Comparison of ENCODE assay signal across 9 mouse cellular contexts in the genomic region with DNA sequence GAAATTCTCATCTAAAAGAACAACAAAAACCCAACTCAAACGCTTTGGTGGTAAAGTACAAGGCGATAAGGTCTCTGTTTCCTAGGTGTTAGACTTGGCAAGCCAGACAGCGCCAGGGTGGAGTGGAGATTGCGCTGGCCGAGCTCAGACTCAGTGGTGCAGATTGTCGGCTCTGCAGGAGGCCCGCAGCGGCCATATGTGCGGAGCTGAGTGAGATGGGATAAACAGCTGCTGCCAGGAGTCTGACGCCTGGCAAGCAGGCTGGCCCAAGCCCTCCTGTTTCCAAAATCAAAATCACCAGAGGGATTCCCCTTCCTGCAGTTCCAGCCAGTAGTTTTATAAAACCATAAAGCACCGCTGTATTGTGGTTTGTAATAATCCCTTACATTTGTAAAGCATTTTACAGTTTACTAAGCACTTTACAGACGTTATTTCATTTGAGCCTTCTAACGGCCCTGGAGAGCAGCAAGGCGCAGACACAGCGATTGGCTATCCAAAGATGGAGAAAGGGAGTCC. TPM values are rescaled to one million over a fixed set of nuclear protein-coding genes. Genes with fewer than 3 reads are reported as not detected.
A peak's percentile ranks its signal among the peaks of the same experiment; 100 is the strongest.
DNase-seq lines count a peak whose midpoint lies in the region; ATAC-seq and TF ChIP-seq lines count a peak whose summit lies in the region.
"Had no signal": no experiment of that assay in that cellular context is flagged by ENCODE, and none has a peak within 500 bp of the region (broad histone marks: within the 10 kb centered on the region; RNA-seq: fewer than 3 reads in every experiment).

No protein-coding gene starts in this region.

- no peak overlapping the region for H3K4me3 ChIP-seq in kidney, postnatal 0 days (replicated peaks; ENCODE audit: low read depth, low read length)
- 0 out of 2 replicates have a peak overlapping the region, but pooled peaks have one; percentile 6 for H3K4me3 ChIP-seq in limb, embryonic 12.5 days (replicated peaks)

- H3K9me3 ChIP-seq in kidney, postnatal 0 days (replicated peaks; ENCODE audit: low read length) = no peaks in the 10 kb centered on the region
- H3K9me3 ChIP-seq in limb, embryonic 12.5 days = no peaks in the 10 kb centered on the region

- H3K9ac ChIP-seq in kidney, postnatal 0 days (ENCODE audit: low read depth, low read length) = no peak overlapping the region; the same call in 1 of the 2 replicates
- peak overlapping the region; percentile 44; the same call in 1 of the 2 replicates for H3K9ac ChIP-seq in limb, embryonic 12.5 days (replicated peaks)

- H3K4me1 ChIP-seq in kidney, postnatal 0 days (replicated peaks; ENCODE audit: insufficient read depth, low read length) = peaks cover 21% of the 10 kb centered on the region
- H3K4me1 ChIP-seq in limb, embryonic 12.5 days (replicated peaks) = peaks cover 80% of the 10 kb centered on the region

- H3K36me3 ChIP-seq in kidney, postnatal 0 days (ENCODE audit: insufficient read depth, low read length) = no peaks in the 10 kb centered on the region
- no peaks in the 10 kb centered on the region for H3K36me3 ChIP-seq in limb, embryonic 12.5 days

- no peaks in the 10 kb centered on the region for H3K27me3 ChIP-seq in kidney, postnatal 0 days (ENCODE audit: insufficient read depth, low read length)
- no peaks in the 10 kb centered on the region for H3K27me3 ChIP-seq in limb, embryonic 12.5 days

- WGBS in kidney, postnatal 0 days = 24% methylated on average over 15 of the region's 15 CpGs
- WGBS in limb, embryonic 12.5 days = 3% methylated on average over 15 of the region's 15 CpGs

- ATAC-seq in kidney, postnatal 0 days (replicated peaks; ENCODE audit: low FRiP score, low read depth) = no peak
- ATAC-seq in limb, embryonic 12.5 days (ENCODE audit: insufficient number of reproducible peaks, insufficient read depth, low FRiP score, low TSS enrichment, low read depth) = peak; percentile 88
- no peak for ATAC-seq in monocyte, adult 5-6 weeks (replicated peaks; ENCODE audit: insufficient number of reproducible peaks, low FRiP score, low TSS enrichment, poor library complexity, severe bottlenecking)
- ATAC-seq: Patski had no signal

- H3K27ac ChIP-seq in kidney, postnatal 0 days = peak overlapping the region; percentile 57
- H3K27ac ChIP-seq in limb, embryonic 12.5 days = peak overlapping the region; percentile 94

- no peak for TF ChIP-seq CTCF in kidney, postnatal 0 days (IDR thresholded peaks at IDR 0.05; ENCODE audit: low read depth)

- peak overlapping the region; percentile 2; the same call in 1 of the 2 replicates for H3K4me2 ChIP-seq in kidney, postnatal 0 days (ENCODE audit: low read length)
- peak overlapping the region; percentile 49 for H3K4me2 ChIP-seq in limb, embryonic 12.5 days

- no peak for DNase-seq in kidney, postnatal 0 days (ENCODE audit: low spot score)
- no peak for DNase-seq in kidney, postnatal 25 days
- peak; percentile 30 for DNase-seq in cerebellum, adult 18-20 months
- DNase-seq in forelimb bud, embryonic 11.5 days (ENCODE audit: low read depth, low spot score) = peak; percentile 79
- peak; percentile 54 for DNase-seq in retina, embryonic 14.5 days (ENCODE audit: low spot score)
- no peak for DNase-seq in frontal cortex, adult 2 months (ENCODE audit: extremely low spot score in 1 of 2, low spot score in 1 of 2)

RNA-seq across cellular contexts. Expression of a gene that starts 18.1 kb away (rescaled TPM):
- 0.18 and 0.51 TPM in 2 replicates for polyA plus RNA-seq in kidney, postnatal 0 days (2015; fragmentation: Nextera tagmentation; extraction: Ambion mirVana)
- 0.59 and 0.60 TPM in 2 replicates for polyA plus RNA-seq in limb, embryonic 12.5 days (2016; fragmentation: Nextera tagmentation; extraction: Ambion mirVana)
- polyA plus RNA-seq in frontal cortex, adult 2 months (2012; rRNA removed) = 0.21 and 0.36 TPM in 2 replicates
- 0.29 to 0.64 TPM in 2 of 3 replicates, not detected in the other for total RNA-seq in monocyte, adult 5-6 weeks (2017)

RNA-seq across cellular contexts. Expression of a gene that starts 21.5 kb away (rescaled TPM):
- polyA plus RNA-seq in kidney, postnatal 0 days (2015; fragmentation: Nextera tagmentation; extraction: Ambion mirVana) = 14.1 and 14.5 TPM in 2 replicates
- 9.2 and 9.9 TPM in 2 replicates for polyA plus RNA-seq in limb, embryonic 12.5 days (2016; fragmentation: Nextera tagmentation; extraction: Ambion mirVana)
- 11.0 and 12.0 TPM in 2 replicates for polyA plus RNA-seq in frontal cortex, adult 2 months (2012; rRNA removed)
- 1.3 to 3.2 TPM (median 2.4 TPM) in 3 replicates for total RNA-seq in monocyte, adult 5-6 weeks (2017)

RNA-seq across cellular contexts. Expression of a gene that starts 21.9 kb away (rescaled TPM):
- 6.7 and 7.0 TPM in 2 replicates for polyA plus RNA-seq in kidney, postnatal 0 days (2015; fragmentation: Nextera tagmentation; extraction: Ambion mirVana)
- 10.0 and 10.4 TPM in 2 replicates for polyA plus RNA-seq in limb, embryonic 12.5 days (2016; fragmentation: Nextera tagmentation; extraction: Ambion mirVana)
- 3.2 and 3.6 TPM in 2 replicates for polyA plus RNA-seq in frontal cortex, adult 2 months (2012; rRNA removed)
- 0.19 to 2.2 TPM (median 1.6 TPM) in 3 replicates for total RNA-seq in monocyte, adult 5-6 weeks (2017)

Comparison
In these comparisons a context has a peak if more than half of its experiments do, and no peak if none do; other contexts are left out.
1. DNase-seq: peak in cerebellum, adult 18-20 months (2 of 2), forelimb bud, embryonic 11.5 days (single experiment) and retina, embryonic 14.5 days (single experiment); none in kidney, postnatal 0 days (single experiment), kidney, postnatal 25 days (0 of 2) and frontal cortex, adult 2 months (0 of 2).